26 mouse cellular contexts compared by ENCODE assay signal in the genomic region with DNA sequence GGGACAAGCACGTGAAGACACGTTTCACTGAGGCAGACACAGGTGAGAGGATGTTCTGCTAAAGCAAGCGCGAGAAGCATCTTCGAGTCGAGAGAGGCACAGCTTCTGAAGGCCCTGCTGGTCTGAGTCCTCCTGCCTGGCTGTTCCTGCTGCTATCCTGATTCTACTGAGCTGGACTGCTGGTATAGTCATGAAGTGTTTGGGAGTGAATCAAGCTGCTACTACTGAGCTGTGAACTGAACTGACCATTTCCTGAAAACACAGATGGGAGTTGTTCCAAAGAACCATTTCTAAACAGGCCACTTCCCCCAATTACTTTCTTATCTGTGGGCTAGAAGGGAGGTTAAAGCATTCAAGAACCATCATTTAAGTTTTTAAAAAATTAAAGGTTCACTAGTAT. TPM values are rescaled to one million over a fixed set of nuclear protein-coding genes. Genes with fewer than 3 reads are reported as not detected.
"Had no signal": no experiment of that assay in that cellular context is flagged by ENCODE, and none has a peak within 500 bp of the region (broad histone marks: within the 10 kb centered on the region; RNA-seq: fewer than 3 reads in every experiment).

No protein-coding gene starts in this region.

- DNase-seq: kidney, adult 11 months; kidney, adult 8-10 months; kidney, postnatal 25 days; layer of hippocampus, adult 9-11 months; liver, postnatal 0 days; retina, postnatal 1 day; right cerebral cortex, postnatal 25 days; spleen, adult 18-20 months; thymus, postnatal 25 days had no signal

- H3K4me1 ChIP-seq: intestine, embryonic 15.5 days; limb, embryonic 15.5 days; midbrain, embryonic 13.5 days; neural tube, embryonic 13.5 days; stomach, embryonic 15.5 days had no signal

- H3K27ac ChIP-seq: intestine, embryonic 15.5 days; layer of hippocampus, adult 2 months; limb, embryonic 15.5 days; liver, embryonic 14.5 days; macrophage; midbrain, embryonic 10.5 days; midbrain, embryonic 13.5 days; neural tube, embryonic 13.5 days; stomach, embryonic 15.5 days had no signal

- H3K9ac ChIP-seq: intestine, embryonic 15.5 days; limb, embryonic 15.5 days; liver, embryonic 14.5 days; liver, postnatal 0 days; midbrain, embryonic 13.5 days; neural tube, embryonic 13.5 days; stomach, embryonic 15.5 days had no signal

- H3K36me3 ChIP-seq: intestine, embryonic 15.5 days; limb, embryonic 15.5 days; midbrain, embryonic 10.5 days; midbrain, embryonic 13.5 days; neural tube, embryonic 13.5 days; stomach, embryonic 15.5 days had no signal

- H3K9me3 ChIP-seq: intestine, embryonic 15.5 days; limb, embryonic 15.5 days; midbrain, embryonic 10.5 days; midbrain, embryonic 13.5 days; neural tube, embryonic 13.5 days; stomach, embryonic 15.5 days had no signal

- H3K4me2 ChIP-seq: intestine, embryonic 15.5 days; limb, embryonic 15.5 days; liver, embryonic 11.5 days; midbrain, embryonic 13.5 days; neural tube, embryonic 13.5 days; stomach, embryonic 15.5 days had no signal

- H3K27me3 ChIP-seq: intestine, embryonic 15.5 days; limb, embryonic 15.5 days; midbrain, embryonic 13.5 days; neural tube, embryonic 13.5 days; stomach, embryonic 15.5 days had no signal

- ATAC-seq: intestine, embryonic 15.5 days; liver, postnatal 0 days; midbrain, embryonic 13.5 days; midbrain, embryonic 16.5 days had no signal

- H3K4me3 ChIP-seq: intestine, embryonic 15.5 days; layer of hippocampus, adult 2 months; limb, embryonic 15.5 days; megakaryocyte, embryonic 14.5 days; midbrain, embryonic 10.5 days; midbrain, embryonic 13.5 days; myocyte; neural tube, embryonic 13.5 days; stomach, embryonic 15.5 days had no signal

RNA-seq across cellular contexts. Expression of a gene that starts 15.5 kb away (rescaled TPM):
- total RNA-seq: monocyte, adult 5-6 weeks; neutrophil, adult 5-6 weeks had no signal
- polyA plus RNA-seq: liver, postnatal 0 days; macrophage; myocyte; thymus, postnatal 0 days had no signal

RNA-seq across cellular contexts. Expression of a gene that starts 27.7 kb away (rescaled TPM):
- total RNA-seq: monocyte, adult 5-6 weeks; neutrophil, adult 5-6 weeks had no signal
- polyA plus RNA-seq: myocyte had no signal

RNA-seq across cellular contexts. Expression of a gene that starts 29.4 kb away (rescaled TPM):
- total RNA-seq: monocyte, adult 5-6 weeks; neutrophil, adult 5-6 weeks had no signal
- polyA plus RNA-seq: macrophage, myocyte had no signal

RNA-seq across cellular contexts. Expression of a gene that starts 51.9 kb away (rescaled TPM):
- total RNA-seq: monocyte, adult 5-6 weeks; neutrophil, adult 5-6 weeks had no signal
- polyA plus RNA-seq: limb, embryonic 11.5 days; macrophage; myocyte; thymus, postnatal 0 days had no signal
